Mouse (Mus musculus): Measurements from ENCODE around the gene H3f3b.

Gene H3f3b

GRCm38 (mm10) chr11:116000607-116001006 lies 27.2 kb downstream of the H3f3b start:
- TF ChIP-seq GATA4 (IDR thresholded peaks at IDR 0.05; ENCODE audit: insufficient replicate concordance, low read length) = no peak

DNA sequence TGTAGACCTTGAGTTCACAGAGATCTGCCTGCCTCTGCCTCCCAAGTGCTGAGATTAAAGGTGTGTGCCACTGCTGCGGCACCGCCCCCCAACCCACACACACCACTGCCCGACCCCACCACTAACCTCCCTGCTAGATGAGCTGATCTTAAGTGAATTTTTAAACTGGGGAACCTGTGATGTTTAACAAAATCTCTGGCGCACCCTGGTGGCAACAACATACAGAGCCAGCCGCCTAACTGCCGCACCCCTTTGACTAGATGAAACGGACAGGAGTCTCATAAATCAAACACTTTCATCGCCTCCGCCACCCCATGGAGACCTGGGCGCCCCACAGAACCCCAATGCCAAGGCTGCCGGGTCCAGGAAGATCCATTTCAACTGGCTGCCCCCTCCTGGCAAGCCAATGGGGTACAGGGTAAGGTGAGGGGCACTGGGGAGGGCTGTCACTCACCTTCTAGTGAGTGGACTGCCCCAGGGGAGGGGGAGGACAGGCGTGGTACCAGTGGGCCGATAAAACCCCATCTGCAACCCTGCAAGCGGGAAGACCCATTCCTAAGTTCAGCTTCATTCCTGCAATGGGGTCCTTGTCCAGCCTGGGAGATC lies 28.1 kb downstream of the H3f3b start:
- TF ChIP-seq GATA4 (IDR thresholded peaks at IDR 0.05; ENCODE audit: insufficient replicate concordance, low read length) = no peak

- no peak for TF ChIP-seq GATA4 (IDR thresholded peaks at IDR 0.05; ENCODE audit: insufficient replicate concordance, low read length)
Measured at GRCm38 (mm10) chr11:115999027-115999426, 28.7 kb downstream of the H3f3b start.

DNA sequence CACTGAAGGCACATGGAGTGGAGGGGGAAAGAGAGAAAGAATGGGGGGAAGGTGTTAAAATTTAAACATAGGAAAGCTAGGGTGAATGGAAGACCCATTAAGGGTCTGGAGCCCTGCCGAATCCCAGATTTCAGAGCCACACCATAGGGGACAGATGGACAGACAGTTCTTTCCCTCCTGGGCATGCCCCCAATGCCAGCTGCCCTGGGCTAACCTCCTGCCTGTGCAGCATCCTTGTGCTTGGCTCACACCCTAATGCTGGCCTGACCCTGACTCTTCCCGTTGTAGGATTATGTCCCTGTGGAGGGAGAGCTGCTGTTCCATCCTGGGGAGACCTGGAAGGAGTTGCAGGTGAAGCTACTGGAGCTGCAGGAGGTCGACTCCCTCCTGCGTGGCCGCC lies 30.1 kb downstream of the H3f3b start:
- no peak for TF ChIP-seq GATA4 (IDR thresholded peaks at IDR 0.05; ENCODE audit: insufficient replicate concordance, low read length)

DNA sequence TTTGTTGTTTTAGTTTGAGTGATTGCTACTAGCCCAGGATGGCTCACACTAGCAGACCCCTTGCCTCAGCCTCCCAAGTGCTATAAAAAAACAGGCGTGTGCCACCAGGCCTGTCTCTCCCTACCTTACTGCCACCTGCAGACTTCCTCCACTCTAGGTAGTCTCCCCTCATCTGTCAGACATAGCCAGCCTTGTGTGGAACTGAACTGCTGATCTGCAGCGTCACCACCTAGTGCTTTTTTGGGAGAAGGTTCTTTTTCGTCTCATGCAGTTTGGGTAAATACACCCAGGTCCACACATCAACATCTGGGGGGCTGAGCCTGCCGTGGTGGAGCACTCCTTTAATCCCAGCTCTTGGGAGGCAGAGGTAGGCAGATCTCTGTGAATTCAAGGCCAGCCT lies 30.7 kb downstream of the H3f3b start:
- TF ChIP-seq GATA4 (IDR thresholded peaks at IDR 0.05; ENCODE audit: insufficient replicate concordance, low read length) = no peak

DNA sequence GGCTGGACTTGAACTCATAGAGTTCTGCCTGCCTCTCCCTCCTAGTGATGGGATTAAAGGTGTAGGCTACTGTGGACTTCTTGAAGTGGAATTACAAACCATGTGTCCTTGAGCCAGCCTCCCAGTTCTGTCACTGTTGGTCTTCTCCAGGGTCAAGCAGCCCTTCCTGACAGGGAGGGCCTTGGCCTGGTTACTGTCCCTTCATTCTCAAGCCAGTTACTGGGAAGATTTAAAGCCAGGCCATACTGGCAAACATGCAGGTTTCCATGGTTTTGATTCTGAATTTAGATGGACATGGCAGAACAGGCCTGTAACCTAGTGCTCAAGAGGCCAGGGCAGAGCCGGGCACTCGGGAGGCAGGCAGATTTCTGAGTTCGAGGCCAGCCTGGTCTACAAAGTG lies 32.5 kb downstream of the H3f3b start:
- no peak for TF ChIP-seq GATA4 (IDR thresholded peaks at IDR 0.05; ENCODE audit: insufficient replicate concordance, low read length)

- TF ChIP-seq GATA4 (IDR thresholded peaks at IDR 0.05; ENCODE audit: insufficient replicate concordance, low read length) = no peak
Measured at GRCm38 (mm10) chr11:115992098-115992497, 35.7 kb downstream of the H3f3b start.

DNA sequence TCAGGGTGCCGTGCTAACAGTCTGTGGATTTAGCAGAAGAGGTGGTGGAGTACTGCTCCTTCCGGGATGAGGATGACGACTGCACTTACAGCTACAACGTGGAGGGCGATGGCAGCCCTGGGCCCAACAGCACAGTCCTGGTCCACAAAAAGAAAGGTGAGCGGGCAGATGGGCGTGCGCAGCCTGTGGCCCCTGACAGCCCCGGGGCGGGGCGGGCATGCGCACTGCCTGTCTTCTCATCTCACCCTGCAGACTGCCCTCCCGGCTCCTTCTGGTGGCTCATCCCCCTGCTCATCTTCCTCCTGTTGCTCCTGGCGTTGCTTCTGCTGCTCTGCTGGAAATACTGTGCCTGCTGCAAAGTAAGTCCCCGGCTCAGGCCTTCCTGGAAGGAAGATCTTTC lies 38.1 kb downstream of the H3f3b start:
- TF ChIP-seq GATA4 (IDR thresholded peaks at IDR 0.05; ENCODE audit: insufficient replicate concordance, low read length) = no peak

DNA sequence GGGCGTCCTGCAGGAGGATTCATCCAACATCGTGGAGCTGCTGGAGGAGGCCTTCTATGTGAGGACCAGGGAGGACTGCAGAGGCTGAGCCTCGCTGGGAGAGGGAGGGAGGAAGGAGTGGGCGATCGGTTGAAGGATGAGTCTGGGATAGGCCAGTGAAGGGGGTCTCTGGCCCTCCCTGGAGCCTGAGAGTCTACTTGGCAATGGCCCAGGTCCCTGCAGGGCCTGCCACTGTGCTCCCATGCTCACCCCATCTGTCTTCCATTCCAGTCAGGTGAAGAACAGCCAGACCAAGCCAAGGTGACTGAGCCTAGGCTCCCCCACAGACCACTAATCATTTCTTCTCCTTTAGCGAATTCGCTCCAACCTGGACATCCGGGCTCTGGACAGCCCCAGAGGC lies 44.5 kb downstream of the H3f3b start:
- no peak for TF ChIP-seq GATA4 (IDR thresholded peaks at IDR 0.05; ENCODE audit: insufficient replicate concordance, low read length)

DNA sequence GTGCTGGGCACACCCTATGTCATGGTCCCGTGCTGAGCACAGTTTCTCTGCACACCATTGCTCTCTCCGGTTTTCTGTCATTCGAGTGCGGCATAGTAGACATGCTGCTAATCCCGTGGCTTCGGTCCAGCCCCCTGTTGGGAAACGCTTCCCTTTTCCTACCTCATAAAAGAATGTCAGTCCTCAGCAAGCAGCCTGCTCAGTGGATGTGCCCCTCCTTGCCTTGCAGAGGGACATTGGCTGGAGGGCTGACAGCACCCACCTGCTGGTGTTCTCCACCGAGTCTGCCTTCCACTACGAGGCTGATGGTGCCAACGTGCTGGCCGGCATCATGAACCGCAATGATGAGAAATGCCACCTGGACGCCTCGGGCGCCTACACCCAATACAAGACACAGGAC lies 45.3 kb downstream of the H3f3b start:
- no peak for TF ChIP-seq GATA4 (IDR thresholded peaks at IDR 0.05; ENCODE audit: insufficient replicate concordance, low read length)

GRCm38 (mm10) chr11:115975544-115975943 lies 52.2 kb downstream of the H3f3b start:
- no peak for TF ChIP-seq GATA4 (IDR thresholded peaks at IDR 0.05; ENCODE audit: insufficient replicate concordance, low read length)

GRCm38 (mm10) chr11:115975083-115975420 lies 52.7 kb downstream of the H3f3b start:
- no peak for TF ChIP-seq GATA4 (IDR thresholded peaks at IDR 0.05; ENCODE audit: insufficient replicate concordance, low read length)

DNA sequence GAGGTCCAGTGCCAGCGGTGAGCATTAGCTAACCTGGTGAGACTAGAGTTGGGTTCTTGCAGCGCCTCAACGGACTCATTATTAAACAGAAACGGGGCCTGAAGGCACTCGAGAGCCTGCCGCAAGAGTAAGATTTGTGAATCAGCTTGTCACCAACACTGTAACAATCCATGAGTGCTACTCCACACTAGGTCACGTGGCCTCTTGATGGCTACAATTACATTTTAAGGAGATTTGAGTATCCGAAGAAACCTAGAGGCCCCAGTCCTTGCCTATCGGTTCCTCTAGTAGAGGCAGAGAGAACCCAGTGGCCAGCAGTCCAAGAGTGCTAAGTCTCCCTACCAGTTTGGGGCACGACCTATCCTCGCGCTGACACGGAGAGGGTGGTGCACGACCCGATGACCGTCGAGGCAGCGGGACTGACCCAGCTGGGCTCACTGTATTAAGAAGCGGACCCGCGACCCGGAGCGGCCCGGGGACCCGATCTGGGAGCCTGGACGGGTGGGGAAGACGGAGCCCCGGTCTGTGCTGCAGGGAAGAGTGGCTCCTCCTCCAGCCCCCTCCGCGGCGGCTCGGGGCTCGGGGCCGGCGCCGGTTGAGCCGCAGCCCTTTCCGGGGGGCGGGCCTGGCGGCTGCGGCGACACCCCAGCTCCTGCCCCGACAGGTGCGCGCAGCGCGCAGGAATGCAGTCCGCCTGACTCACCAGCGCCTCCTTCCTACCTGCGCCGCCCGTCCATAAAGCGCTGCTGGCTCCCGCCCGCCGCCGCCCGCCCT lies 53.3 kb downstream of the H3f3b start, which contains the start of gene Itgb4:
Gene Itgb4, plus strand, starts transcription at position 401 of the 774 bp plus-strand sequence.
- TF ChIP-seq GATA4 (IDR thresholded peaks at IDR 0.05; ENCODE audit: insufficient replicate concordance, low read length) = no peak
